Mouse (Mus musculus) intestine, embryonic 15.5 days (tissue): ENCODE data around the gene Atxn1. TPM values are rescaled to one million over a fixed set of nuclear protein-coding genes. Genes with fewer than 3 reads are reported as not detected.

Source experiments
- ATAC-seq: fragments of 200-750 bp; cut with Nextera tagmentation; 2 replicates; pipeline ENCODE4 v1.8.0; 2017; ENCODE audit warnings: moderate TSS enrichment, moderate library complexity
- H3K27ac ChIP-seq: fragments of 300-500 bp; sonication (generic); 2 replicates; pipeline ENCODE4 v1.5.1; 2015; ENCODE audit warnings: mild to moderate bottlenecking, inconsistent platforms
- H3K27me3 ChIP-seq: fragments of 300-500 bp; sonication (generic); replicated peaks from 2 replicates; pipeline ENCODE4 v1.6.1; 2015; ENCODE audit warnings: inconsistent platforms
- H3K36me3 ChIP-seq: fragments of 300-500 bp; sonication (generic); 2 replicates; pipeline ENCODE4 v1.6.1; 2015; ENCODE audit warnings: inconsistent platforms
- H3K4me1 ChIP-seq: fragments of 300-500 bp; sonication (generic); replicated peaks from 2 replicates; pipeline ENCODE4 v1.6.1; 2015; ENCODE audit warnings: inconsistent platforms
- H3K4me2 ChIP-seq: fragments of 300-500 bp; sonication (generic); replicated peaks from 2 replicates; pipeline ENCODE4 v1.6.1; 2015; ENCODE audit warnings: mild to moderate bottlenecking, inconsistent platforms
- H3K4me3 ChIP-seq: fragments of 300-500 bp; sonication (generic); replicated peaks from 2 replicates; pipeline ENCODE4 v1.5.1; 2015; ENCODE audit warnings: inconsistent platforms
- H3K9ac ChIP-seq: fragments of 300-500 bp; sonication (generic); 2 replicates; pipeline ENCODE4 v1.6.1; 2015; ENCODE audit warnings: inconsistent platforms
- H3K9me3 ChIP-seq: fragments of 300-500 bp; sonication (generic); 2 replicates; pipeline ENCODE4 v1.6.1; 2016; ENCODE audit warnings: inconsistent platforms
- WGBS: fragments of 180-500 bp; shearing (Covaris S2); methylation state at CpG from one replicate; pipeline ENCODE4 v1.1.7; 2015; 5-methylcytosine and 5-hydroxymethylcytosine counted together
- polyA plus RNA-seq: library from polyadenylated mRNA; unstranded; fragments of >200 nt; fragmentation: Nextera tagmentation; extraction: Ambion mirVana; gene quantifications from 2 replicates; pipeline ENCODE4 v1.2.1, GENCODE M21; 2015

Gene Atxn1
- polyA plus RNA-seq, 1 experiment from 2014 or later: 5.7 TPM

GRCm38 (mm10) chr13:45822491-45822829 lies 142.3 kb downstream of the Atxn1 start:
- H3K27me3 ChIP-seq: no peaks in the 10 kb centered on the region
- ATAC-seq: no peak
- no peak overlapping the region for H3K4me3 ChIP-seq
- H3K36me3 ChIP-seq: no peaks in the 10 kb centered on the region
- no peak overlapping the region for H3K4me2 ChIP-seq
- H3K9ac ChIP-seq: no peak overlapping the region
- 0 out of 2 replicates have a peak, but pooled peaks cover 3% of the 10 kb centered on the region for H3K4me1 ChIP-seq
- H3K9me3 ChIP-seq: no peaks in the 10 kb centered on the region
- H3K27ac ChIP-seq: no peak overlapping the region
- WGBS: 89% methylated on average over 4 of the region's 4 CpGs

DNA sequence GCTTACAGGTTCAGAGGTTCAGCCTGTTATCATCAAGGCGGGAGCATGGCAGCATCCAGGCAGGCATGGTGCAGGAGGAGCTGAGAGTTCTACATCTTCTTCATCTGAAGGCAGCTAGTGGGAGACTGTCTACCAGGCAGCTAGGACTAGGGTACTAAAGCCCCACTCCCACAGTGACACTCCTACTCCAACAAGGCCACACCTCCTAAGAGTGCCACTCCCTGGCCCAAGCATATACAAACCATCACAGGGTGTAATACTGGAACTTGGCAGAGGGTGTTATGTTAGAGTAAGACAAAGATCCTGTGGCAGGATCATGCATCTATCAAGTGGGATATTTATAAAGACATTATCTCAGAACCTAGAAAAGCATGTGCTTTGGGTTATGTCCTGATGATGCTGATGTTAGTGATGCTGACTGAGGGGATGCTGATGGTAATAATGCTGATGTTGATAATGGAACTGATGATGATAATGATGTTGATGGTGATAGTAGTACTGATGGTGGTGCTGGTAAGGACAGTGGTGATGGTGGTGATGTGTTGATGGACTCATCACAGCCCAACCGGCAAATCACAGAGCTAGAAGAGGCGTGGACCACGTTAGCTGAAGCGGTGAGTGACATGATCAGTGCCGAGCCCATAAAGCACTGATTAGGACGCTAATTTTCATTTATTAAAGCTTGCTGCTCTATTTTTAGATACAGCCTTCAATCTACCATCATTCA lies 142.9 kb downstream of the Atxn1 start:
- 98% methylated on average over 7 of the region's 7 CpGs for WGBS
- no peak for ATAC-seq
- no peaks in the 10 kb centered on the region for H3K9me3 ChIP-seq

GRCm38 (mm10) chr13:45820473-45821230 lies 144.2 kb downstream of the Atxn1 start:
- Histone ChIP-seq H3K36me3 (no peaks in the 10 kb centered on the region), H3K27ac (no peak overlapping the region), H3K4me3 (no peak overlapping the region), H3K9me3 (no peaks in the 10 kb centered on the region), H3K27me3 (no peaks in the 10 kb centered on the region), H3K4me1 (0 out of 2 replicates have a peak, but pooled peaks cover 3% of the 10 kb centered on the region), H3K9ac (no peak overlapping the region), H3K4me2 (no peak overlapping the region)
- ATAC-seq: peak; percentile 56; the same call in 1 of the 2 replicates
- WGBS: 50% methylated on average over 15 of the region's 15 CpGs

More for the DNA sequence above, 142.9 kb downstream of the Atxn1 start:
- no peaks in the 10 kb centered on the region for H3K27me3 ChIP-seq
- no peak overlapping the region for H3K27ac ChIP-seq
- no peak overlapping the region for H3K9ac ChIP-seq
- no peak overlapping the region for H3K4me2 ChIP-seq
- H3K4me3 ChIP-seq: no peak overlapping the region
- 0 out of 2 replicates have a peak, but pooled peaks cover 3% of the 10 kb centered on the region for H3K4me1 ChIP-seq
- no peaks in the 10 kb centered on the region for H3K36me3 ChIP-seq

DNA sequence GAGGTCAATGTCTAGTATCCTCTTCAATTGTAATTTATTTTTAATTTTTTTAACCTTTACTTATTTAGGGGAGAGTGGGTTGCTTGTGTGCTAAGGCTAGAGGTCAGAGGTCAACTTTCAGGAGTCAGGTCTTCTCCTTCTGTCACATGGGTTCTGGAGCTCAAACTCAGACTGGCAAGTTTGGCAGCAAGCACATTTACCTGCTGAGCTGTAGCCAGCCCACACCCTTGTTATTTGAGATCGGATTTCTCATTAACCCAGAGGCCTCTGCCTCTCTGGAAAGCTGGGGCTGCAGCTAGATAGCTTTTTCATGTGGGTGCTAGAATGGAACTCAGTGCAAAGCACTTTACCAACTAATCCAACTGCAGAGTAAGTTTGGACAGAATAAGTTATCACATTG lies 148.1 kb downstream of the Atxn1 start:
- H3K9me3 ChIP-seq: no peaks in the 10 kb centered on the region
- H3K4me1 ChIP-seq: 0 out of 2 replicates have a peak, but pooled peaks cover 3% of the 10 kb centered on the region
- H3K4me3 ChIP-seq: no peak overlapping the region
- 50% methylated on average over 1 of the region's 1 CpGs for WGBS
- no peaks in the 10 kb centered on the region for H3K36me3 ChIP-seq
- H3K4me2 ChIP-seq: no peak overlapping the region
- no peaks in the 10 kb centered on the region for H3K27me3 ChIP-seq
- peak; percentile 55; the same call in 1 of the 2 replicates for ATAC-seq
- no peak overlapping the region for H3K9ac ChIP-seq
- H3K27ac ChIP-seq: no peak overlapping the region

DNA sequence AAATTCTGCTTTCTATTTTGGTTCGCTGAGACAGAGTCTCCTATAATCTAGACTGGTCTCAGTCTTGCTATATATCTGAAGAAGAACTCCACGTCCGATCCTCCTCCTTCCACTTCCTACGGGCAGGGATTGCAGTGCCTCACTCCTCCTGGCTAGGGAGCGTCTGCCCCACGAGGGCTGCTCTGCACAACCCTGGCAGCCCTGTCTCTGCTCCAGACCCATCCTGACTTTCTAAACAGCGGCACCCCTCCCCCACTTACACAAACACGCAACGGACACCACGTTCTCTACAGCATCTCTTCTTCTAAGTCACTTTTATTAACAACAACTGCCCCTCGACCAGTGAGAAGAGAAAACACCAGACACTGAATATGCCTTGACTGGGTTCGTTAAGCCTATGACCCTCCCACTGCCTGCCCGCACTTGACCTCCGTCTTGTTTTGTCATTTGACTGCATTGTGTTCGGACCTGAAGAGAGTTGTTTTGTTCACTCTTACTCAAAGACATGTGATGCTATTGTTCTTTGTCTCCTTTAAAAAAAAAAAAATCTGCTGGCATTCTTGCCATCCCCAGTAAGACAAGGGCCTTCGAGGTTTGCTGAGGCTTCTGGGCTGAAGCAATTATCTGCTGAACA lies 154.9 kb downstream of the Atxn1 start:
- Histone ChIP-seq H3K4me1 (0 out of 2 replicates have a peak, but pooled peaks cover 6% of the 10 kb centered on the region), H3K4me2 (0 out of 2 replicates have a peak overlapping the region, but pooled peaks have one; percentile 23), H3K27ac (no peak overlapping the region), H3K4me3 (no peak overlapping the region), H3K9ac (no peak overlapping the region), H3K9me3 (no peaks in the 10 kb centered on the region), H3K27me3 (no peaks in the 10 kb centered on the region), H3K36me3 (no peaks in the 10 kb centered on the region)
- no peak for ATAC-seq
- 44% methylated on average over 16 of the region's 16 CpGs for WGBS

DNA sequence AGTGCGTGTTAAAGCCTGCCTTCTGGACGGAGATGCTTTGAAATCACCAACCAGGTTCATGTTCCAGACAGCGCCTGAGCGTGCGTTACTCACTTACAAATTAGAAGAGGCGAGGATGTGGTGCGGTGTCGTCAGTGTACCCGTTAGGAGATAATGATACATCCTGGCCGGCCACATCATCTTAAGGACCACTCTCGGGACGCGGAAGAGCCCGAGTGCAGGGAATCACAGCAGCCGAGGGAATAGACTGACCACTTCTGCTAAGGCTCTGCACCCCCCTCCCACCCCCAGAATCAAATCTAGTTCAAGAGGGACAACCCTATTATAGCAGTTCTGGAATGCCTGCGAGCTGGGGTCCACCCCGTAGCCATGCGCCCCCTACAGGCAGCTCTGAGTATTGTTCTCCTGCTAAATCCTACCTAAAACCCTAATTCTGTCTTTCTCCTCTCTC lies 157.2 kb downstream of the Atxn1 start:
- no peaks in the 10 kb centered on the region for H3K27me3 ChIP-seq
- no peak overlapping the region; the same call in 1 of the 2 replicates for H3K4me2 ChIP-seq
- H3K36me3 ChIP-seq: no peaks in the 10 kb centered on the region
- ATAC-seq: no peak
- 0 out of 2 replicates have a peak, but pooled peaks cover 6% of the 10 kb centered on the region for H3K4me1 ChIP-seq
- no peaks in the 10 kb centered on the region for H3K9me3 ChIP-seq
- WGBS: 56% methylated on average over 18 of the region's 18 CpGs
- H3K9ac ChIP-seq: no peak overlapping the region
- no peak overlapping the region for H3K4me3 ChIP-seq
- no peak overlapping the region for H3K27ac ChIP-seq

DNA sequence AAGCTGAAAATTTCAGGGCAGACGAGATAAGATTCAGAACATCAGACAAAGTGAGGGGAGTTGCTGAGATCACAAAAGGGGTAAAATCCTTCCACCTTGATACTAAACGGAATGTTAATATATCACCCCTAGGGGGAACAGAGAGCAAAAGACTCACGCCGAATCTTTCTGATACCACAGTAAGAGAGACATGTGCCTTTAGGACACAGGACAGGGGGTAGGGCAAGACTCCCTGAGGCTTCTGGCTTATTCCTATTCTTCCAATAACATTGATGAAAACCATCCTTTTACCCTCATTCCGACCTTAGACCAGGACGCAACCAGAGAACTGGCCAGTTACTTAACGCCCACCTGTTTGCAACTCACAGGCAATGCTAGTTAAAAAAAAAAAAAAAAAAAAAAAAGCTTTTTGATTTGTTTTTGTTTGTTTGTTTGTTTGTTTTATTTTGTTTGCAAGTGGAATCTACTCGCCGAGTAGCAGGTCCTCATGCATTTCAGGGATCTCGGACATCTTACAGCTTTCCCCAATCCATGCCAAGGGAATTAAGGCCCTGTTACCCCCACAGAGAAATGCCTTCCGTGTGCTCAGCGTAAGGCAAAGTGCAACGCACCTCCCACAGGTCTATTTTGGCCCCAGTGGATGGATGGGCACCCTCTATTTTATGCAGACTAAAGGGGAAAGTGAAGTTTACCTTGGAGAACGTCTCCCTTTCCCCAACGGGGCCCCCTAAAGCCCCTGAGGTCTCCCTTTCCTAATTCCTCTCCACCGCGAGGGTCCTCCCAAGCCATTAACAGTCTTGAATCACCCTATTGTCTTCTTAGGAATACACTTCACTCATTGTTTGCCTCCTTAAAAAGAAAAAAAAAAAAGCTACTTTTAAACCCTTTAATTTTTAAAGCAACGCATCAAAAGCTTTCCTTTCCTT lies 157.9 kb downstream of the Atxn1 start:
- ATAC-seq: no peak
- H3K4me1 ChIP-seq: 0 out of 2 replicates have a peak, but pooled peaks cover 6% of the 10 kb centered on the region
- no peaks in the 10 kb centered on the region for H3K9me3 ChIP-seq
- no peaks in the 10 kb centered on the region for H3K27me3 ChIP-seq
- no peaks in the 10 kb centered on the region for H3K36me3 ChIP-seq
- no peak overlapping the region for H3K9ac ChIP-seq
- H3K27ac ChIP-seq: no peak overlapping the region
- WGBS: 64% methylated on average over 18 of the region's 18 CpGs
- no peak overlapping the region; the same call in 1 of the 2 replicates for H3K4me2 ChIP-seq
- no peak overlapping the region for H3K4me3 ChIP-seq

GRCm38 (mm10) chr13:45805915-45806599 lies 158.8 kb downstream of the Atxn1 start:
- Histone ChIP-seq H3K9ac (no peak overlapping the region), H3K4me3 (no peak overlapping the region), H3K4me2 (no peak overlapping the region), H3K27ac (no peak overlapping the region), H3K4me1 (0 out of 2 replicates have a peak, but pooled peaks cover 6% of the 10 kb centered on the region), H3K9me3 (no peaks in the 10 kb centered on the region), H3K27me3 (no peaks in the 10 kb centered on the region), H3K36me3 (no peaks in the 10 kb centered on the region)
- 59% methylated on average over 9 of the region's 9 CpGs for WGBS
- no peak for ATAC-seq

GRCm38 (mm10) chr13:45802620-45803410 lies 162.0 kb downstream of the Atxn1 start:
- WGBS: 88% methylated on average over 15 of the region's 15 CpGs
- no peak overlapping the region for H3K9ac ChIP-seq
- H3K4me2 ChIP-seq: no peak overlapping the region
- no peak for ATAC-seq
- no peaks in the 10 kb centered on the region for H3K9me3 ChIP-seq
- 0 out of 2 replicates have a peak, but pooled peaks cover 2% of the 10 kb centered on the region for H3K4me1 ChIP-seq
- H3K4me3 ChIP-seq: no peak overlapping the region
- no peaks in the 10 kb centered on the region for H3K36me3 ChIP-seq
- no peak overlapping the region for H3K27ac ChIP-seq
- H3K27me3 ChIP-seq: no peaks in the 10 kb centered on the region

DNA sequence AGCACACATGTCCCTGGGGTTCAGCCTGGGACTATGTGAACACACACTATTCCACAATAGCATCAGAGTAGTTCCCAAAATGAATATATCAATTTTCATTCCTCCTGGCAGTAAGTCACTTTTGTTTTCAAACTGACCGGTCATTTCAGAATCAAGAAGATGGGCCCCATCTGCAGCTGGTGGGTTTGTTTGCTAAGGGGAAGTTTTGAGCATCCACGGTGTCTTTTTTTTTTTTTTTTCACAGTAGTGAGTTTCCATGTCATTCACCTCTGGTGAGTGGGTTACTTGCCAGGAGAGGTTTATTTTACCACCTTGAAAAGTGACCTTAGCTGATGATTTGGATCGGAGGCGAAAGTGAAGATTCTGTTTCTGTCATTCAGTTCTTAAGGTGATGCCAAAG lies 166.6 kb downstream of the Atxn1 start:
- Histone ChIP-seq H3K4me2 (no peak overlapping the region), H3K9me3 (no peaks in the 10 kb centered on the region), H3K9ac (no peak overlapping the region), H3K27ac (no peak overlapping the region), H3K4me3 (no peak overlapping the region), H3K36me3 (no peaks in the 10 kb centered on the region), H3K27me3 (no peaks in the 10 kb centered on the region), H3K4me1 (no peaks in the 10 kb centered on the region)
- ATAC-seq: no peak
- 81% methylated on average over 4 of the region's 4 CpGs for WGBS
